Mouse (Mus musculus): ENCODE measurements at regions not wholly inside any gene's neighbourhood (a gene's known extent, or its start where the extent isn't known, plus 50 kb on each side); places are given as distances from the start of the nearest gene placed in this dataset.

- no peak for TF ChIP-seq CTCF (IDR thresholded peaks at IDR 0.05; ENCODE audit: control insufficient read depth, insufficient read depth, insufficient read length)
- TF ChIP-seq MYOG (IDR thresholded peaks at IDR 0.05; ENCODE audit: control insufficient read depth, extremely low read depth, insufficient read length): no peak
Measured at GRCm38 (mm10) chr9:41429711-41430390, 268.4 kb upstream of the Ubash3b start.

Measured in C2C12 (cell line).